Mouse (Mus musculus): ENCODE measurements around the gene Rnase12. TPM values are rescaled to one million over a fixed set of nuclear protein-coding genes. Genes with fewer than 3 reads are reported as not detected.

The Rnase12 gene
- total RNA-seq (2015) (6.2 and 8.9 TPM in 2 replicates), total RNA-seq (2017) (4.9 and 5.0 TPM in 2 replicates)

DNA sequence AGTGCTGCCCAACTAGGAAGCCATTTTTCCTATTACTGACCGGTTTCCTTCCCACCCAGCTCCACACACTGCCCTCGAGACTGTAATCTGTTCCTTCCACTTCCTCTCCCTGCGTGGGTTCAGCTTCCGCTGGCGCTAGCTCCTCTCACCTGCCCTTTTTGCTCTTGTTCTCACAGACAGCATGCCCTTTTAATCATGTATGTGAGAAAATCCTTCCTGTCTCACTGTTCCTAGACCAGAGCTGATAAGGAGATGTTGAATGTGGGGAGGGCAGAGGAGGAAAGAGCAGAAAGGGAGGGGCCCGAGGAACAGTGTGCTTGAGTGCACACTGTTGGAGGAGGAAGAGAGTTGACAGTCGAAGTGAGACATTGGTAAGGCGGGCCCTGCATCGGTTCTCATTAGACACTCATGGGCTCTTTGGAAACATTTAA lies at the start of gene Rnase12:
Gene Rnase12 (minus strand): TSS at position 261 of the 431 bp plus-strand sequence.
- ATAC-seq (replicated peaks; ENCODE audit: poor library complexity): peak; percentile 66

GRCm38 (mm10) chr14:51106449-51106967 lies 49.0 kb upstream of the Rnase12 start:
- ATAC-seq (replicated peaks; ENCODE audit: poor library complexity): no peak

DNA sequence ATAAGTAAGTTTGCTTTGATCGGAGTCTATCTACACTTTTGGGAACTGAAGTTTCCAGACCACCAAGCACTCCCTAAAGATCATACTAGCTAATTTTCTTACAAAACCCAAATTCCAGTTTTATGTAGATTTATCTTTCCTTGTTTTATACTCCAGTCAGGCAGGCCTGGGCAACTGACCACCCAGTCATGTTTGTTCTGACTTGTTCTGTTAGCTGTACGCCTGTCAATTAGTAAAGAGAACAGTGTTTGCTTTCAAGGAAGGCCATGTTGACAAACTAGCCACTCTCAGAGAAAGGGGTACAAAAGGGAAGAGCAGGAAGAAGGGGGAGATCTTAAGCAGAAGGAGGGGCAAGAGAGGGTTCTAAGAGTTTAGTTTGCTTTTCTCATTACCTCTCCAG lies 46.9 kb upstream of the Rnase12 start:
- ATAC-seq (replicated peaks; ENCODE audit: poor library complexity): no peak

DNA sequence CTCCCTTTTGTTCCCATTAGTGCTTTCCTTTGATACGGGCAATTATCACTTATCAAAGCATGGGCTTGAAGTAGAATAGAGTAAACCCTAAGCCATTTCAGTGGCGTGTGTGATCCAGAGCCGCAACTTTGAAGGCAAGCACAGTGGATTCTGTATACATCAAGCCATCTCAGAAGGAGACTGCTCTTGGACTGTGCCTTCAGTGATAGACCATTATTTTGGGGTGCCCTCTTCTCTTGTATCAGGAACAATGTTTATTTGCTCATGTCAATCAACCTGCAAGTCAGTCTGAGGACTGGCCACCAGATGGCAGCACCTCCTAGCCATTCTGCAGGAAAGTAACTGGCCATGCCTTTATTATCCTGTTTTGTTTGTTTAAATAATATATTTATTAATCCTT lies 45.8 kb upstream of the Rnase12 start:
- peak; percentile 91 for ATAC-seq (replicated peaks; ENCODE audit: poor library complexity)

DNA sequence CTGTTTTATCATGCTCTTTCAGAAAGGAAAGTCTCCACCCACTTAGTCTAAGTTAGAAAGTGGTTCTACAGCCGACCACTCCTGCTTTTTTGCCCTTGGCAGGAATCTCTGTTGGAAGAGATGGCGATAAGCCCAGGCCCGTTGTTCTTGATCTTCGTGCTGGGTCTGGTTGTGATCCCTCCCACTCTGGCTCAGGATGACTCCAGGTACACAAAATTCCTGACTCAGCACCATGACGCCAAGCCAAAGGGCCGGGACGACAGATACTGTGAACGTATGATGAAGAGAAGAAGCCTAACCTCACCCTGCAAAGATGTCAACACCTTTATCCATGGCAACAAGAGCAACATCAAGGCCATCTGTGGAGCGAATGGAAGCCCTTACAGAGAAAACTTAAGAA lies 43.8 kb upstream of the Rnase12 start:
- no peak for ATAC-seq (replicated peaks; ENCODE audit: poor library complexity)

- ATAC-seq (replicated peaks; ENCODE audit: poor library complexity): no peak
These were observed 41.5 kb upstream of the Rnase12 start for GRCm38 (mm10) chr14:51098921-51099320.

DNA sequence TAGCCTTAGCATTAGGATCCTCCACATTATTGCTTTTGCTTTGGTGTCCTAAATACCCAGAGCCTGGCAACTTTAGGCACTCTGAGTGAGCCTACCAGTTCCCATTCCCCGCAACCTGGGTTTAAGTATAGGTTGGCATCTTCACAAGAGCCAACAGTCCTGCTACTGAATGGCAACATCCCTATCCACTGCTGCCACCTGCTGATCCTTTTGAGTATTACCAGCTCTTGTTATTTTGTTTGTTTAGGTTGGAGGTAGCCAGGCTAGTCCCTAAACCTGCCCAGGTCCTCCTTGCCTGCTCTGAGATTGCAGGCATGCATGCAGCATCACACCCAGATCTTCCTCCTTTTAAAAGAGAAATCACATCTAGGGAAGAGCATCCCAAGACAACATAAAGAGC lies 40.8 kb upstream of the Rnase12 start:
- peak; percentile 71 for ATAC-seq (replicated peaks; ENCODE audit: poor library complexity)

- peak; percentile 49 for ATAC-seq (replicated peaks; ENCODE audit: poor library complexity)
These were observed 38.5 kb upstream of the Rnase12 start for GRCm38 (mm10) chr14:51095736-51096524.

DNA sequence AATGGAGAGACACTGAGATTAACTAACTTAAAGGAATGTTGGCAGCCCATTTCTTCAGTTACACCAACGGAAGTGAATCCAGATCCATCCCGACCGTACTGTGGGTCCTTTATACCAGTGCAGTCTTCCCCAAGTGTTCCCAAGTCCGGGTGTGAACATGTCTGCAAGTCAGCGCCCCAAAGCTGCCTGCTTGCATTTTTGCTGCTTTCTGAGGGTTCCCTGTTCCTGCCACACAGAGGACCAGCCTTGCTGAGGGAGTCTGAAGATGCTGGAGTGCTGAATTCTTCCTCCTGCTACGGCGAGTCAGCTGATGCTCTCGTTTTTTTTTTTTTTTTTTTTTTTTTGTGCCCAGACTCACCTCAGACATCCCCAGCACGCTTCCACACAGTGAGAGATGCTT lies 37.5 kb upstream of the Rnase12 start:
- ATAC-seq (replicated peaks; ENCODE audit: poor library complexity): no peak

- no peak for ATAC-seq (replicated peaks; ENCODE audit: poor library complexity)
These were observed 36.8 kb upstream of the Rnase12 start for GRCm38 (mm10) chr14:51094096-51094875.

GRCm38 (mm10) chr14:51093496-51093895 lies 36.0 kb upstream of the Rnase12 start:
- no peak for ATAC-seq (replicated peaks; ENCODE audit: poor library complexity)

DNA sequence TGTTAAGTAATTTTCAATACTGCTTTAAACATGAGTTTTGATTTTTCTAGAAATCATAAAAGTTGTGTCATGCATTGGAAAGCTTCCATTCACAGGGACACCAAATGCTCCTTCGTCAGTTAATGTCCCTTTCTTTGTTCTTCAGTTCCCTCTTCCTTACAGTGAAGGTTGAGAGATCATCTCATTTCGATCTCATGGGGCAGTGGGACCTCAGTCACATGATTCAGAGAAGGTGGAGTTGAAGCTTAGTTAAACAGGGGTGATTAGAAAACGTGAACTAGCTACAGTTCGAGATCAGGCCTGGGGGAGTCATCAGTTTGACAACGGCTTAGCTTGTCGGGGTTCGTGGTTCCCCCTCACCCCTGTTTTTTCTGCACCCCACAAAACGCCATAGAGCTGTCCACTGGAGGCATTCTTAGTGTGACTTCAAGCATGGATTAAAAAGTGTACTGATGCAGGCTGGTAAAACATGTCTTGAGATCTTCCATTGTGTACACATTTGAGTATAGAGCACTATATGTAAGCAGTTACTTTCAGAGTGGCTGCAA lies 34.7 kb upstream of the Rnase12 start:
- no peak for ATAC-seq (replicated peaks; ENCODE audit: poor library complexity)

DNA sequence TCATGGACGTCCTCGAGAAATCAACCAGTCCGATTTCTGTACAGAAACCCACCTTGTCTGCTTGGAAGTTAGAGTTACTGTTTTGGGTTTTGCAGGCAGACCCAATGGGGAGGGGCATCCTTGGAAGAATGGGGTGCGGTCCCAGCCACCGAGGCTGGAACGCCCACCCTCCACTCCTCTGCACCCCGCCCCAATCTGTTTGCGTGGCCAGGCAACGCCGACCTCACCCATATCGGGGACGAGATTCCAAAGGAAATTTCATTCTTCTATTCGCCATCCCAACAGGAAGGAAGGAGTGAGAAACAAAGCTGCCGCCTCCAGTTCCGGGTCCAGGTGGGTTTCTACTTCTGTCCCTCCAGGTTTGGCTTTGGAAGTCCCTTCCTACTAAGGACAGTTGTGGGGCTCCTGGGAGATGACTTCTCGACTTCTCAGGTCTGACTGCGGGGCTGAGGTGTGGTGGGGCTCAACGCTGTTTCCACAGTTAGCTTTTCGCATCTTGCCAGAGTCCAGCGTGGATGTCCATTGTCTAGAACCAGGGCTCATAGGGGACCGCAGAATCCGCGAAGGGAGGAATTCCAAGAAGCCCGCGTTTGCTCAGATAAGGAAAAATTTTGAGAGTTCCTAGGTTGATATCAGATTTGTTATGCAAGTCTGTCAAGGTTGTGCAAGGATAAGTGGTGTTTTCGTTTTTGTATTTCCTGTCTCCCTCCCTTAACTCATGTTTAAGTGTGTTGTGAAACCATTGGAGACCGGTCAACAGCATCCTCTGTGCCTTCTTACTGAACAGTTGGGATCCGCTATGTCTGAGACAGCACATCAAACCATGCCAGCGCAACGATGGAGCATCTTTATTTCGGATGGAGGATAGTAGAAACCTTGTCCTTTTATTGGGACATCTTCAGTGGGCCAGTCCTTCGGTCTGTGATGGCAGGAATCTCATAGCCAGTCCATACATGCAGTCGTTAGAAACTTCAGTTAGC lies 33.8 kb upstream of the Rnase12 start, which contains the start of the genes Rnase4 and Ang:
Gene Rnase4 (plus strand): TSS at position 157 of the 980 bp plus-strand sequence.
Gene Ang (plus strand): TSS at position 230 of the 980 bp plus-strand sequence.
- ATAC-seq (replicated peaks; ENCODE audit: poor library complexity): peak; percentile 15

GRCm38 (mm10) chr14:51090077-51090781 lies 32.8 kb upstream of the Rnase12 start:
- ATAC-seq (replicated peaks; ENCODE audit: poor library complexity): peak; percentile 24

- no peak for ATAC-seq (replicated peaks; ENCODE audit: poor library complexity)
These were observed 32.2 kb upstream of the Rnase12 start for GRCm38 (mm10) chr14:51089674-51090076.

- ATAC-seq (replicated peaks; ENCODE audit: poor library complexity): peak; percentile 67
These were observed 31.7 kb upstream of the Rnase12 start for GRCm38 (mm10) chr14:51088970-51089673.

DNA sequence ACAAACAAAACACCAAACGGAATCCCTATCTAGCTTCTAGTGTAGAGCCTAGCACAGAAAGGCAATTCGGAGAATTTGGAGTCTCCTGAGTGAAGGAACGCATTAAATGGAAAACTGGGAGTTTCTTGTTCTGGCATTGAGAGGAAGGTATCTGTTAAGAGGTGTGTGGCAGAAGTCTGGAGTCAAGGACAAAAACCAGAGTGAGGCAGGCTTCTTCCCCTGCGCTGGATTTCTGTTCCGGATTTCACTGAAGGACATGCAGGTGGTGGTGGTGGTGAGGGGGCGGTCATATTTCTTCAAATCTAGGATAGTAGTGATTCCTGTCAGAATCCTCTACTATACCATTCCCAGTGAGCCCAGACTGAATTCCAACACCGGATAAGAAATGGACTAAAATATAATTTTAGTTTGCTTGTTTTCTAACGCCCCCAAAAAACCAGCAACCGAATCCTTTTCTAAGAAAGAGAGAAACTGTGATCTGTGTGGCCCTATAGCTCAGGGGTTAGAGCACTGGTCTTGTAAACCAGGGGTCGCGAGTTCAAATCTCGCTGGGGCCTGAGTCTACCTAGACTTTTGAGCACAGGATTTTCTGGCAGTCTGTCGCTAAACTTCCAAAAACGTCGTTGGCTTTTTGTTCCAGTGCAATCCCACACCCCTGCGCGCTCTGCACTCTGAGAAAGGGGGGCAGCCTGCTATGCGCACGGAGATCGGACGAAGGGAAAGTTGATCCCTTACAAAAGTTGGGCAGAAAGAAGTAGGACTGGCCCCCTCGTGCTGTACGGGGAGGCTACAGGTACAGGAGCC lies 30.9 kb upstream of the Rnase12 start:
- ATAC-seq (replicated peaks; ENCODE audit: poor library complexity): peak; percentile 24

DNA sequence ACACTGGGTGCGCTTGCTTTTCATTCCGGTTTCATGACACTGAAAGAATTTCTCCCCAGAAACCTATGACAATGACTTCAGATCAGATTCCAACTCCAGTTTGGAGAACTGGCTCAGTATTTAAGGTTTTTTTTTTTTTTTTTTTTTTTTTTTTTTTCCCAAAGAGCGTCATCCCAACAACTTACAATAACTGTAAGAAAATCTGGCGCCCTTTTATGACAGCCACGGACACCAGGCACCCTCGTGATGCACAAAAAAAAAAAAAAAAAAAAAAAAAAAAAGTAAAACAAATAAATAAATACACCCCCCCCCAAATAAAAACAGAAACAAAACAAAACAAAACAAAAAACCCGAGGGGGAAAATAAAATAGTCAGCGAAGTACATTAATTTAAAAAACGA lies 30.3 kb upstream of the Rnase12 start:
- ATAC-seq (replicated peaks; ENCODE audit: poor library complexity): no peak

All from megakaryocyte progenitor cell, adult 5-6 weeks (primary cell).